Mouse (Mus musculus): ENCODE data around the gene Fbxw4. TPM values are rescaled to one million over a fixed set of nuclear protein-coding genes. Genes with fewer than 3 reads are reported as not detected.
A peak's percentile ranks its signal among the peaks of the same experiment; 100 is the strongest.
"Not testable (repeated sequence)": the region's sequence is repeated elsewhere in the genome, so short reads cannot be mapped to it uniquely, and the experiment has no call there.

Fbxw4 gene
- polyA plus RNA-seq, 1 experiment from 2014 or later: 3.2 TPM

GRCm38 (mm10) chr19:45549128-45549915 lies 110.8 kb downstream of the Fbxw4 start:
- H3K27me3 ChIP-seq (ENCODE audit: control insufficient read depth, insufficient read depth, low read length): peaks cover 27% of the 10 kb centered on the region
- ATAC-seq (ENCODE audit: low FRiP score): no peak
- DNase-seq (ENCODE audit: low spot score, missing footprints): no peak
- 83% methylated on average over 23 of the region's 23 CpGs for WGBS
- peaks cover 6% of the 10 kb centered on the region; the same call in 1 of the 2 replicates for H3K36me3 ChIP-seq (ENCODE audit: control insufficient read depth, insufficient read depth, low read length)
- H3K9me3 ChIP-seq (ENCODE audit: control insufficient read depth, low read length): no peaks in the 10 kb centered on the region
- H3K27ac ChIP-seq (ENCODE audit: low read depth, low read length): no peak overlapping the region
- H3K9ac ChIP-seq (ENCODE audit: low read length): no peak overlapping the region
- peaks cover 4% of the 10 kb centered on the region for H3K4me1 ChIP-seq (ENCODE audit: control insufficient read depth, insufficient read depth, low read length)
- no peak overlapping the region for H3K4me3 ChIP-seq (ENCODE audit: low read depth, low read length)
- H3K4me2 ChIP-seq: no peak overlapping the region

GRCm38 (mm10) chr19:45548196-45548595 lies 111.9 kb downstream of the Fbxw4 start:
- peaks cover 39% of the 10 kb centered on the region for H3K27me3 ChIP-seq (ENCODE audit: control insufficient read depth, insufficient read depth, low read length)

DNA sequence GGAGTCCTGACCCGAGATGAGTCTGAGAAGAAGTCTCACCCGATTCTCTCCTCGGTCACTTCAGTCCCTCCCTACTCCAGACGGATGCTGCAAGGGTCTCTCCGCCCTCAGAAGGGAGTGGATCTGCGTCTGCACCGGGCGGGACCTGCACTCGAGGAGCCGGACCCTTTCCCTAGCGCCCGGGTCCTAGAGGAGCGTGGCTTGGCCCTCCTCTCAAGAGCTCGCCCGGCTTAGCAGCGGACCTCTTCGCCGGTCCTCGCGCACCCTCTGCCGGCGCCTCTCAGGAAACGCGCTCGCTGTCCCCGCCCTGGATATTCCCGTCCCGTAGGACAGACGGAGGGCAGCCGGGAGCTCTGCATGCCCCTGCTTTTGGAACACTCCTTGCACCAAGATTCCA lies 115.2 kb downstream of the Fbxw4 start:
- H3K27ac ChIP-seq (ENCODE audit: low read depth, low read length): no peak overlapping the region
- ATAC-seq (ENCODE audit: low FRiP score) (peak; percentile 78), DNase-seq (ENCODE audit: low spot score, missing footprints) (peak; percentile 97)
- H3K4me2 ChIP-seq: peak overlapping the region; percentile 45
- H3K4me1 ChIP-seq (ENCODE audit: control insufficient read depth, insufficient read depth, low read length): peaks cover 9% of the 10 kb centered on the region
- under 1% methylated on average over 30 of the region's 30 CpGs for WGBS
- H3K27me3 ChIP-seq (ENCODE audit: control insufficient read depth, insufficient read depth, low read length): peaks cover 71% of the 10 kb centered on the region
- H3K4me3 ChIP-seq (ENCODE audit: low read depth, low read length): peak overlapping the region; percentile 23
- no peaks in the 10 kb centered on the region for H3K9me3 ChIP-seq (ENCODE audit: control insufficient read depth, low read length)
- H3K36me3 ChIP-seq (ENCODE audit: control insufficient read depth, insufficient read depth, low read length): no peaks in the 10 kb centered on the region
- peak overlapping the region; percentile 4; the same call in 1 of the 2 replicates for H3K9ac ChIP-seq (ENCODE audit: low read length)

More at GRCm38 (mm10) chr19:45548196-45548595, 111.9 kb downstream of the Fbxw4 start:
- not testable (repeated sequence) for H3K9ac ChIP-seq (ENCODE audit: low read length); DNase-seq (ENCODE audit: low spot score, missing footprints); ATAC-seq (ENCODE audit: low FRiP score); H3K27ac ChIP-seq (ENCODE audit: low read depth, low read length); H3K4me3 ChIP-seq (ENCODE audit: low read depth, low read length); H3K9me3 ChIP-seq (ENCODE audit: control insufficient read depth, low read length); H3K4me1 ChIP-seq (ENCODE audit: control insufficient read depth, insufficient read depth, low read length); H3K36me3 ChIP-seq (ENCODE audit: control insufficient read depth, insufficient read depth, low read length); H3K4me2 ChIP-seq

DNA sequence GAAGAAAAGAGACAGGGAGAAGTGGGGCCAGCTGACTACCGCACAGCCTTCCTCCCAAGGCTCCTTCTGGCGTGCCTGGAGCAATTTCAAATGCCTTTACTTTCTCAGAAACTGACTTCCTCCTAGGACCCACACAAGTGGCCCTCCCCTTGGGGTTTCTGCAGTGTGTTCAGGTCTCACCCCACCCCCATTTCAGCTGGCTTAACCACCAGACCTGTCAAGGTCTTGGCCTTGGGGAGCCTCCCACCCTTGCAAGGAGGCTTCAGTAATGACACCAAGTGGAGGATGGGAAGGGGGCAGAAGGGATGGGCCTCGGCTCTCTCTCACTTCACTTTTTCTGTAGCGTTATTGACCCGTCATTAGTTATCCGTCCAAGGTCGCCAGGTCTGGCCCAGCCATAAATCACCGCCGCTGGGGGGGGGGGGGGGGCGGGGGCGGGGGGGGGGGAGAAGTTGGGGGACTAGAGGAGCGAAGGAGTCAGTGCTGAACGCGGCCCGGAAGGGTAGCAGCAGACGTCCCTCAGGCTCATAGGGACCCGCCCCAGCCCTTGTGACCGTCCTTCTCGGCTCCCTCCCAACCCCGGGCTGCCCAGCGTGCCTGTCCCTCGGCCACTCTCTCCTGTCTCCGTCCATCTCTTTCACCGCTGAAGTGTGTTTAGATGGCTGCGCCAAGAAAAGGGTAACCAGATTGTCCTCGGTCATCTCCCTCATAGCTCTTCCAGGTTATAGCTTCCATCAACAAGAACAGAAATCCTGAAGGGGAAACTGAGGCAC lies 115.8 kb downstream of the Fbxw4 start:
- H3K36me3 ChIP-seq (ENCODE audit: control insufficient read depth, insufficient read depth, low read length): no peaks in the 10 kb centered on the region
- H3K9ac ChIP-seq (ENCODE audit: low read length): peak overlapping the region; percentile 4; the same call in 1 of the 2 replicates
- peak overlapping the region; percentile 45 for H3K4me2 ChIP-seq
- H3K27me3 ChIP-seq (ENCODE audit: control insufficient read depth, insufficient read depth, low read length): peaks cover 74% of the 10 kb centered on the region
- H3K27ac ChIP-seq (ENCODE audit: low read depth, low read length): no peak overlapping the region
- DNase-seq (ENCODE audit: low spot score, missing footprints) (peak; percentile 88), ATAC-seq (ENCODE audit: low FRiP score) (no peak)
- H3K4me1 ChIP-seq (ENCODE audit: control insufficient read depth, insufficient read depth, low read length): peaks cover 9% of the 10 kb centered on the region
- no peaks in the 10 kb centered on the region for H3K9me3 ChIP-seq (ENCODE audit: control insufficient read depth, low read length)
- H3K4me3 ChIP-seq (ENCODE audit: low read depth, low read length): peak overlapping the region; percentile 23
- 1% methylated on average over 16 of the region's 26 CpGs for WGBS

- ATAC-seq (ENCODE audit: low FRiP score): no peak
These were observed 118.1 kb downstream of the Fbxw4 start for GRCm38 (mm10) chr19:45542061-45542460.

DNA sequence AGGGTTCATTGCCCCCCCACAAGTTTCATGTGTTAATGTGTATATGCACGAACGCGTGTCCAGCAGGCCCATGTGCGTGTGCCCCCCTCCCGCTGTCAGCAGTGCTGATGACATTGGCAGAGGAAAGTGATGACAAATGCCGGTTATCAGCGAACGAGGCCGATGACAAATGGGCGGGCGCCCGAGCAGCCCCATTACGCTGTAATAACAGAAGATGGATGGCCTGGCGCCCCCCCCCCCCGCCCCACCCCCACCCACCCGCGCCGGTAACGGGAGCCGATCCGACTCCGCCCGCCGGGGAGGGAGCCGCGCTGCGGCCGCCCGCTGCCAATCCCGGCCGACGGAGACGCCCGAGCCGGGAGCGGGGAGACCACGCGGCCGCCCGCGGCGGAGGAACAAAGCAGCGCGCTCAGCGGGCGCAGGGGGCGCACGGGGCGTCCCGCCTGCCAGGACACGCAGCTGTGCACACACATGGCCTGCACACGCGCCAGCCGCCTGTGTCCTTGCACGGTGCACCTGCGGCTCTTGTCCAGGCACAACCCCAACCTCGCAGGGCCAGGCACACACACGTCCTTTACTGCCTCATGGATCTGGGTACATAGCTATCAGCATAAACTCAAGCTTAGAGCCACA lies 118.6 kb downstream of the Fbxw4 start:
- Histone ChIP-seq H3K36me3 (ENCODE audit: control insufficient read depth, insufficient read depth, low read length) (no peaks in the 10 kb centered on the region), H3K4me3 (ENCODE audit: low read depth, low read length) (peak overlapping the region; percentile 34), H3K9ac (ENCODE audit: low read length) (peak overlapping the region; percentile 52), H3K27ac (ENCODE audit: low read depth, low read length) (no peak overlapping the region), H3K4me1 (ENCODE audit: control insufficient read depth, insufficient read depth, low read length) (peaks cover 9% of the 10 kb centered on the region), H3K9me3 (ENCODE audit: control insufficient read depth, low read length) (no peaks in the 10 kb centered on the region), H3K4me2 (peak overlapping the region; percentile 59), H3K27me3 (ENCODE audit: control insufficient read depth, insufficient read depth, low read length) (peaks cover 77% of the 10 kb centered on the region)
- peak; percentile 96 for DNase-seq (ENCODE audit: low spot score, missing footprints)
- under 1% methylated on average over 56 of the region's 58 CpGs for WGBS
- ATAC-seq (ENCODE audit: low FRiP score): peak; percentile 47

More at GRCm38 (mm10) chr19:45542061-45542460, 118.1 kb downstream of the Fbxw4 start:
- peak; percentile 92 for DNase-seq (ENCODE audit: low spot score, missing footprints)
- H3K36me3 ChIP-seq (ENCODE audit: control insufficient read depth, insufficient read depth, low read length): no peaks in the 10 kb centered on the region
- peak overlapping the region; percentile 34; the same call in 1 of the 2 replicates for H3K4me3 ChIP-seq (ENCODE audit: low read depth, low read length)
- 12% methylated on average over 3 of the region's 3 CpGs for WGBS
- peaks cover 9% of the 10 kb centered on the region for H3K4me1 ChIP-seq (ENCODE audit: control insufficient read depth, insufficient read depth, low read length)
- H3K9me3 ChIP-seq (ENCODE audit: control insufficient read depth, low read length): no peaks in the 10 kb centered on the region
- peaks cover 82% of the 10 kb centered on the region for H3K27me3 ChIP-seq (ENCODE audit: control insufficient read depth, insufficient read depth, low read length)
- peak overlapping the region; percentile 59 for H3K4me2 ChIP-seq
- no peak overlapping the region for H3K27ac ChIP-seq (ENCODE audit: low read depth, low read length)
- peak overlapping the region; percentile 52 for H3K9ac ChIP-seq (ENCODE audit: low read length)

GRCm38 (mm10) chr19:45540657-45541408 lies 119.3 kb downstream of the Fbxw4 start:
- DNase-seq (ENCODE audit: low spot score, missing footprints): no peak
- WGBS: 35% methylated on average over 8 of the region's 8 CpGs
- peaks cover 70% of the 10 kb centered on the region for H3K27me3 ChIP-seq (ENCODE audit: control insufficient read depth, insufficient read depth, low read length)
- peak; percentile 23; the same call in 1 of the 2 replicates for ATAC-seq (ENCODE audit: low FRiP score)
- peak overlapping the region; percentile 59 for H3K4me2 ChIP-seq
- H3K9ac ChIP-seq (ENCODE audit: low read length): no peak overlapping the region
- H3K9me3 ChIP-seq (ENCODE audit: control insufficient read depth, low read length): no peaks in the 10 kb centered on the region
- H3K4me1 ChIP-seq (ENCODE audit: control insufficient read depth, insufficient read depth, low read length): peaks cover 9% of the 10 kb centered on the region
- no peak overlapping the region for H3K27ac ChIP-seq (ENCODE audit: low read depth, low read length)
- no peaks in the 10 kb centered on the region for H3K36me3 ChIP-seq (ENCODE audit: control insufficient read depth, insufficient read depth, low read length)
- H3K4me3 ChIP-seq (ENCODE audit: low read depth, low read length): peak overlapping the region; percentile 34

- no peak for ATAC-seq (ENCODE audit: low FRiP score)
- H3K36me3 ChIP-seq (ENCODE audit: control insufficient read depth, insufficient read depth, low read length): no peaks in the 10 kb centered on the region
- 87% methylated on average over 1 of the region's 1 CpGs for WGBS
- H3K4me2 ChIP-seq: no peak overlapping the region
- H3K4me1 ChIP-seq (ENCODE audit: control insufficient read depth, insufficient read depth, low read length): peaks cover 2% of the 10 kb centered on the region; the same call in 1 of the 2 replicates
- H3K27me3 ChIP-seq (ENCODE audit: control insufficient read depth, insufficient read depth, low read length): peaks cover 39% of the 10 kb centered on the region
- no peak overlapping the region for H3K9ac ChIP-seq (ENCODE audit: low read length)
- no peak overlapping the region for H3K27ac ChIP-seq (ENCODE audit: low read depth, low read length)
- no peak for DNase-seq (ENCODE audit: low spot score, missing footprints)
- H3K9me3 ChIP-seq (ENCODE audit: control insufficient read depth, low read length): no peaks in the 10 kb centered on the region
- no peak overlapping the region for H3K4me3 ChIP-seq (ENCODE audit: low read depth, low read length)
These were observed 122.6 kb downstream of the Fbxw4 start for GRCm38 (mm10) chr19:45537505-45537904.

All from midbrain, embryonic 11.5 days (tissue).